Mouse (Mus musculus): ENCODE data around the gene Zfp790. TPM values are rescaled to one million over a fixed set of nuclear protein-coding genes. Genes with fewer than 3 reads are reported as not detected.

The Zfp790 gene
- total and polyA plus RNA-seq, 2 experiments from 2014 or later: 2.4 to 9.3 TPM

DNA sequence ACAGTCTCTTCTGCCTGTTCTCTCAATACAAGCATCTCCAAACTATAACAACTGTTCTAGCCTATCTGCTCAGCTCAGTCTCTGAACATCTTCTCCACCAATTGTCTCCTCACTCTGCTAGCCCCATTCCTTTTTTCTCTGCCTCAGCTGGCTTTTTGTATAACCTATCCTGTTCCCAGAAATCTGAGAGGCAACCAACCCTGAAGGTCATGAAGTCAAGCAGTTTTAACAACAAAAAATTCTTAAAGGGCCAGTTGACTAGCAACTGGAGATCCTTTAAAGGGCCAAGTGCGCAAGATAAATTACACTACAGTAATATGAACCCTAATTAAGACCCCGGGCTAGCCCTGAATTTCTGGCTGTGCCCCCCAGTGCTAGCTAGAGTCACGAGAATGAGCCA is 41.5 kb upstream of the Zfp790 start:
- TF ChIP-seq CTCF (IDR thresholded peaks at IDR 0.05; ENCODE audit: low read depth): no peak
- no peak for TF ChIP-seq EP300 (IDR thresholded peaks at IDR 0.05; ENCODE audit: low read depth)
- Histone ChIP-seq H3K4me2 (ENCODE audit: low read depth, low read length) (no peak overlapping the region), H3K9me3 (replicated peaks; ENCODE audit: control insufficient read depth, low read length) (no peaks in the 10 kb centered on the region), H3K36me3 (replicated peaks; ENCODE audit: control insufficient read depth, insufficient read depth, low read length) (peaks cover 75% of the 10 kb centered on the region), H3K4me1 (ENCODE audit: control insufficient read depth, insufficient read depth) (peaks cover 12% of the 10 kb centered on the region), H3K9ac (replicated peaks; ENCODE audit: low read depth, low read length) (no peak overlapping the region), H3K4me3 (ENCODE audit: low read depth, low read length) (no peak overlapping the region), H3K27me3 (ENCODE audit: control insufficient read depth, insufficient read depth, low read length) (no peaks in the 10 kb centered on the region), H3K27ac (ENCODE audit: low read depth) (no peak overlapping the region)
- ATAC-seq (ENCODE audit: insufficient read depth, low read depth) (no peak), DNase-seq (ENCODE audit: low spot score) (no peak)
- 92% methylated on average over 3 of the region's 3 CpGs for WGBS

GRCm38 (mm10) chr7:29776568-29776967 is 39.3 kb upstream of the Zfp790 start:
- H3K4me1 ChIP-seq (ENCODE audit: control insufficient read depth, insufficient read depth): peaks cover 7% of the 10 kb centered on the region; the same call in 1 of the 2 replicates
- no peaks in the 10 kb centered on the region for H3K9me3 ChIP-seq (replicated peaks; ENCODE audit: control insufficient read depth, low read length)
- H3K4me2 ChIP-seq (ENCODE audit: low read depth, low read length): no peak overlapping the region
- H3K4me3 ChIP-seq (ENCODE audit: low read depth, low read length): no peak overlapping the region
- no peaks in the 10 kb centered on the region for H3K27me3 ChIP-seq (ENCODE audit: control insufficient read depth, insufficient read depth, low read length)
- 96% methylated on average over 19 of the region's 19 CpGs for WGBS
- no peak overlapping the region for H3K9ac ChIP-seq (replicated peaks; ENCODE audit: low read depth, low read length)
- no peak for ATAC-seq (ENCODE audit: insufficient read depth, low read depth)
- TF ChIP-seq EP300 (IDR thresholded peaks at IDR 0.05; ENCODE audit: low read depth) (no peak), CTCF (IDR thresholded peaks at IDR 0.05; ENCODE audit: low read depth) (no peak)
- H3K36me3 ChIP-seq (replicated peaks; ENCODE audit: control insufficient read depth, insufficient read depth, low read length): peaks cover 73% of the 10 kb centered on the region
- DNase-seq (ENCODE audit: low spot score): no peak
- no peak overlapping the region for H3K27ac ChIP-seq (ENCODE audit: low read depth)

GRCm38 (mm10) chr7:29777372-29777771 is 38.5 kb upstream of the Zfp790 start:
- no peak for ATAC-seq (ENCODE audit: insufficient read depth, low read depth)
- no peak for TF ChIP-seq CTCF (IDR thresholded peaks at IDR 0.05; ENCODE audit: low read depth)
- TF ChIP-seq EP300 (IDR thresholded peaks at IDR 0.05; ENCODE audit: low read depth): no peak
- 92% methylated on average over 10 of the region's 10 CpGs for WGBS
- Histone ChIP-seq H3K27me3 (ENCODE audit: control insufficient read depth, insufficient read depth, low read length) (no peaks in the 10 kb centered on the region), H3K4me2 (ENCODE audit: low read depth, low read length) (no peak overlapping the region), H3K9me3 (replicated peaks; ENCODE audit: control insufficient read depth, low read length) (no peaks in the 10 kb centered on the region), H3K4me1 (ENCODE audit: control insufficient read depth, insufficient read depth) (peaks cover 7% of the 10 kb centered on the region; the same call in 1 of the 2 replicates), H3K4me3 (ENCODE audit: low read depth, low read length) (no peak overlapping the region), H3K36me3 (replicated peaks; ENCODE audit: control insufficient read depth, insufficient read depth, low read length) (peaks cover 65% of the 10 kb centered on the region), H3K27ac (ENCODE audit: low read depth) (no peak overlapping the region), H3K9ac (replicated peaks; ENCODE audit: low read depth, low read length) (no peak overlapping the region)
- no peak for DNase-seq (ENCODE audit: low spot score)

DNA sequence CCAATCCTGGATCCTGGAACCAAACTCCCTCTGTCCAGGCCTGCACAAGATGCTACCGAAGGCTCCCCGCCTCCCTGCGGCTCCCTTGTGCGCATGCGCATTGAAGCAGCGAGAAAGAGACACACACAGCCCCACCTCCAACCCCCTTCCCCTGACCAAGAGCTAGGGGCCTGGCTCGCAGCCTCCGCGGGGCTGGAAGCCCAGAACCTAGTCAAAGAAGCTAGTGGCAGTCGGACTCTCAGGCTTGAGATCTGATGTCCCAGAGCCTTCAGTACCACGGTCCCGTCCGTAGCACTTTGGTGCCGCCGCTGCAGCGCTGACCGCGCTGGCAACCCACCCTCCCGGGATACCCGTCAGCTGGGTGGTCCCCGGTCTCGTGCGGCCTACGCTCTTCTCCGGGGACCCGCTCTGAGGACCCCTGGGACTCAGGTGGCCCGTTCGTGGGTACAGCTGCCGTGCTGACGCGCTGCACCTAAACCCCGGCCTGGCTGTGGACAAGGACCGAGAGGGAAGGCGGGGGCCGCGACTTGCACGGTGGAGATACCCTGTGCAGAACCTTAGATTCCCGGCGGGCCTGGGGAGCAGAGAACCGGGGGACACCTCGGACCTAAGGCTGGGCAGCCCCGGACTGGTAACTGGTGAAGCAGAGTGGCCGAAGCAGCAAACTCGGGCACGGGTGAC is 31.9 kb upstream of the Zfp790 start, which contains the start of gene Zfp30:
TSS of gene Zfp30 (plus strand) at position 128 of the 681 bp plus-strand sequence.
- peak within 1 kb of the TSS; percentile 87 for H3K4me3 ChIP-seq (ENCODE audit: low read depth, low read length)
- peak within 1 kb of the TSS; percentile 83 for H3K27ac ChIP-seq (ENCODE audit: low read depth)
- H3K4me1 ChIP-seq (ENCODE audit: control insufficient read depth, insufficient read depth): peaks cover 15% of the 10 kb centered on the region; the same call in 1 of the 2 replicates
- H3K4me2 ChIP-seq (ENCODE audit: low read depth, low read length): peak within 1 kb of the TSS; percentile 90
- peak; percentile 93 for ATAC-seq (ENCODE audit: insufficient read depth, low read depth)
- no peaks in the 10 kb centered on the region for H3K9me3 ChIP-seq (replicated peaks; ENCODE audit: control insufficient read depth, low read length)
- DNase-seq (ENCODE audit: low spot score): peak; percentile 93
- peaks cover 23% of the 10 kb centered on the region for H3K36me3 ChIP-seq (replicated peaks; ENCODE audit: control insufficient read depth, insufficient read depth, low read length)
- H3K27me3 ChIP-seq (ENCODE audit: control insufficient read depth, insufficient read depth, low read length): no peaks in the 10 kb centered on the region
- H3K9ac ChIP-seq (replicated peaks; ENCODE audit: low read depth, low read length): peak within 1 kb of the TSS; percentile 90
- WGBS: under 1% methylated on average over 45 of the region's 45 CpGs
- TF ChIP-seq EP300 (IDR thresholded peaks at IDR 0.05; ENCODE audit: low read depth) (no peak), CTCF (IDR thresholded peaks at IDR 0.05; ENCODE audit: low read depth) (no peak)

GRCm38 (mm10) chr7:29785023-29785422 is 30.9 kb upstream of the Zfp790 start:
- TF ChIP-seq CTCF (IDR thresholded peaks at IDR 0.05; ENCODE audit: low read depth) (no peak), EP300 (IDR thresholded peaks at IDR 0.05; ENCODE audit: low read depth) (no peak)
- no peak for DNase-seq (ENCODE audit: low spot score)
- Histone ChIP-seq H3K4me1 (ENCODE audit: control insufficient read depth, insufficient read depth) (peaks cover 15% of the 10 kb centered on the region; the same call in 1 of the 2 replicates), H3K36me3 (replicated peaks; ENCODE audit: control insufficient read depth, insufficient read depth, low read length) (peaks cover 27% of the 10 kb centered on the region), H3K4me3 (ENCODE audit: low read depth, low read length) (peak overlapping the region; percentile 87), H3K27me3 (ENCODE audit: control insufficient read depth, insufficient read depth, low read length) (no peaks in the 10 kb centered on the region), H3K27ac (ENCODE audit: low read depth) (peak overlapping the region; percentile 83; the same call in 1 of the 2 replicates), H3K4me2 (ENCODE audit: low read depth, low read length) (peak overlapping the region; percentile 90), H3K9ac (replicated peaks; ENCODE audit: low read depth, low read length) (peak overlapping the region; percentile 90), H3K9me3 (replicated peaks; ENCODE audit: control insufficient read depth, low read length) (no peaks in the 10 kb centered on the region)
- no peak for ATAC-seq (ENCODE audit: insufficient read depth, low read depth)
- 45% methylated on average over 8 of the region's 8 CpGs for WGBS

All from heart, postnatal 0 days (tissue).